Mouse (Mus musculus) brown adipose tissue, adult 24 weeks (tissue): ENCODE results near the gene Ercc1. TPM values are rescaled to one million over a fixed set of nuclear protein-coding genes. Genes with fewer than 3 reads are reported as not detected.

Experiments used
- H3K27ac ChIP-seq: fragments of 200-500 bp; replicated peaks from 2 replicates; pipeline ENCODE4 v1.5.1; 2012; ENCODE audit warnings: low read depth, mild to moderate bottlenecking, low read length
- H3K4me1 ChIP-seq: fragments of 200-500 bp; 2 replicates; pipeline ENCODE4 v1.6.1; 2012; ENCODE audit warnings: low read length, mixed read lengths; ENCODE audit not compliant: control insufficient read depth, insufficient read depth, insufficient read length
- H3K4me3 ChIP-seq: fragments of 200-500 bp; 2 replicates; pipeline ENCODE4 v1.5.1; 2012; ENCODE audit warnings: low read depth, mild to moderate bottlenecking, low read length, moderate library complexity; ENCODE audit not compliant: insufficient read depth
- polyA plus RNA-seq: library from polyadenylated mRNA; stranded (reverse); fragments of >200 nt; gene quantifications from 2 replicates; pipeline ENCODE4 v1.2.4, GENCODE M21; 2012; ENCODE audit not compliant: missing spikeins, insufficient read depth, insufficient read length

Ercc1 gene
- polyA plus RNA-seq, 1 experiment, result 38.4 TPM

GRCm38 (mm10) chr7:19338596-19338995, 6.0 kb upstream of the Ercc1 start:
- Histone ChIP-seq H3K27ac (peak overlapping the region; percentile 25), H3K4me3 (no peak overlapping the region), H3K4me1 (peaks cover 2% of the 10 kb centered on the region; the same call in 1 of the 2 replicates)

- no peak overlapping the region for H3K27ac ChIP-seq
- no peak overlapping the region for H3K4me3 ChIP-seq
- peaks cover 5% of the 10 kb centered on the region; the same call in 1 of the 2 replicates for H3K4me1 ChIP-seq
These were observed 3.3 kb upstream of the Ercc1 start for GRCm38 (mm10) chr7:19341250-19341649.

GRCm38 (mm10) chr7:19341761-19342409, 2.7 kb upstream of the Ercc1 start:
- H3K4me1 ChIP-seq, result peaks cover 5% of the 10 kb centered on the region; the same call in 1 of the 2 replicates
- peak overlapping the region; percentile 51 for H3K4me3 ChIP-seq
- no peak overlapping the region for H3K27ac ChIP-seq

- peaks cover 5% of the 10 kb centered on the region; the same call in 1 of the 2 replicates for H3K4me1 ChIP-seq
- H3K27ac ChIP-seq, result no peak overlapping the region
These were observed 2.0 kb upstream of the Ercc1 start for GRCm38 (mm10) chr7:19342481-19343027.

GRCm38 (mm10) chr7:19343210-19343808, 1.3 kb upstream of the Ercc1 start:
- no peak overlapping the region for H3K4me3 ChIP-seq
- peak overlapping the region; percentile 84 for H3K27ac ChIP-seq

More at GRCm38 (mm10) chr7:19342481-19343027, 2.0 kb upstream of the Ercc1 start:
- H3K4me3 ChIP-seq, result peak overlapping the region; percentile 51

GRCm38 (mm10) chr7:19344938-19345471, 427 bp downstream of the Ercc1 start:
- peaks cover 9% of the 10 kb centered on the region for H3K4me1 ChIP-seq
- peak overlapping the region; percentile 97 for H3K27ac ChIP-seq
- H3K4me3 ChIP-seq, result peak overlapping the region; percentile 94

More at GRCm38 (mm10) chr7:19343210-19343808, 1.3 kb upstream of the Ercc1 start:
- peaks cover 8% of the 10 kb centered on the region for H3K4me1 ChIP-seq

GRCm38 (mm10) chr7:19349188-19349915, 4.8 kb downstream of the Ercc1 start:
- peak overlapping the region; percentile 100 for H3K27ac ChIP-seq
- H3K4me1 ChIP-seq, result peaks cover 12% of the 10 kb centered on the region
- H3K4me3 ChIP-seq, result peak overlapping the region; percentile 63

GRCm38 (mm10) chr7:19350221-19350620, 5.6 kb downstream of the Ercc1 start:
- H3K4me3 ChIP-seq, result peak overlapping the region; percentile 63
- peaks cover 12% of the 10 kb centered on the region for H3K4me1 ChIP-seq
- H3K27ac ChIP-seq, result peak overlapping the region; percentile 100

GRCm38 (mm10) chr7:19354991-19355390, 10.4 kb downstream of the Ercc1 start:
- Histone ChIP-seq H3K4me1 (peaks cover 3% of the 10 kb centered on the region; the same call in 1 of the 2 replicates), H3K4me3 (no peak overlapping the region), H3K27ac (no peak overlapping the region)

GRCm38 (mm10) chr7:19356311-19356710, 11.7 kb downstream of the Ercc1 start:
- no peaks in the 10 kb centered on the region for H3K4me1 ChIP-seq
- no peak overlapping the region for H3K4me3 ChIP-seq
- H3K27ac ChIP-seq, result no peak overlapping the region

GRCm38 (mm10) chr7:19357381-19358375, 13.1 kb downstream of the Ercc1 start:
- no peak overlapping the region for H3K27ac ChIP-seq
- H3K4me3 ChIP-seq, result peak overlapping the region; percentile 43; the same call in 1 of the 2 replicates
- no peaks in the 10 kb centered on the region for H3K4me1 ChIP-seq

- H3K4me1 ChIP-seq, result peaks cover 4% of the 10 kb centered on the region; the same call in 1 of the 2 replicates
- H3K4me3 ChIP-seq, result peak overlapping the region; percentile 43
- H3K27ac ChIP-seq, result no peak overlapping the region
These were observed 14.1 kb downstream of the Ercc1 start for GRCm38 (mm10) chr7:19358634-19359033.

- H3K27ac ChIP-seq, result peak within 1 kb of the TSS; percentile 92
- H3K4me3 ChIP-seq, result peak within 1 kb of the TSS; percentile 86
- H3K4me1 ChIP-seq, result peaks cover 6% of the 10 kb centered on the region; the same call in 1 of the 2 replicates
These were observed 14.8 kb downstream of the Ercc1 start, which contains the start of the genes Cd3eap and Ppp1r13l for GRCm38 (mm10) chr7:19359299-19359891. Gene Cd3eap (minus strand): TSS chr7:19359483. Gene Ppp1r13l (plus strand): TSS chr7:19359749.
